Mouse (Mus musculus) bone marrow, adult 2 months (tissue): ENCODE data around the gene Abhd15. TPM values are rescaled to one million over a fixed set of nuclear protein-coding genes. Genes with fewer than 3 reads are reported as not detected.

Experiments used
- H3K27ac ChIP-seq: fragments of 200-500 bp; 2 replicates; pipeline ENCODE4 v1.5.1; 2012; ENCODE audit warnings: low read depth, mild to moderate bottlenecking, control low read depth, inconsistent platforms, low read length; ENCODE audit not compliant: control insufficient read depth, poor library complexity, insufficient read depth
- H3K4me1 ChIP-seq: fragments of 200-500 bp; 2 replicates; pipeline ENCODE4 v1.6.1; 2011; ENCODE audit warnings: low read length; ENCODE audit not compliant: control insufficient read depth, insufficient read depth
- H3K4me3 ChIP-seq: fragments of 200-500 bp; replicated peaks from 2 replicates; pipeline ENCODE3; 2011; ENCODE audit warnings: mild to moderate bottlenecking, low read depth, low read length, control low read depth; ENCODE audit not compliant: control insufficient read depth
- CTCF ChIP-seq: fragments of 200-500 bp; IDR thresholded peaks from 2 replicates; pipeline ENCODE4 v1.5.1; 2011; ENCODE audit warnings: low read length, control low read depth; ENCODE audit not compliant: control insufficient read depth, insufficient read depth
- POLR2A ChIP-seq: fragments of 200-500 bp; IDR thresholded peaks from 2 replicates; pipeline ENCODE4 v1.6.1; 2011; ENCODE audit warnings: low read depth, mild to moderate bottlenecking, control low read depth, low read length, borderline replicate concordance; ENCODE audit not compliant: control insufficient read depth
- WGBS: fragments of 180-500 bp; shearing (Covaris S2); methylation state at CpG from one replicate; pipeline ENCODE4 v1.1.7; 2018; 5-methylcytosine and 5-hydroxymethylcytosine counted together
- polyA plus RNA-seq: library from polyadenylated mRNA; stranded (reverse); fragments of >200 nt; gene quantifications from 2 replicates; pipeline ENCODE4 v1.2.4, GENCODE M21; 2011; ENCODE audit warnings: low replicate concordance; ENCODE audit not compliant: missing spikeins, insufficient read depth, insufficient read length

The Abhd15 gene
- polyA plus RNA-seq, 1 experiment: 5.6 TPM

GRCm38 (mm10) chr11:77497341-77497756 lies 17.6 kb upstream of the Abhd15 start:
- Histone ChIP-seq H3K4me1 (peaks cover 3% of the 10 kb centered on the region), H3K27ac (no peak overlapping the region), H3K4me3 (no peak overlapping the region)
- WGBS: 45% methylated on average over 6 of the region's 6 CpGs
- TF ChIP-seq CTCF (peak; percentile 16; the same call in 1 of the 2 replicates), POLR2A (no peak)

DNA sequence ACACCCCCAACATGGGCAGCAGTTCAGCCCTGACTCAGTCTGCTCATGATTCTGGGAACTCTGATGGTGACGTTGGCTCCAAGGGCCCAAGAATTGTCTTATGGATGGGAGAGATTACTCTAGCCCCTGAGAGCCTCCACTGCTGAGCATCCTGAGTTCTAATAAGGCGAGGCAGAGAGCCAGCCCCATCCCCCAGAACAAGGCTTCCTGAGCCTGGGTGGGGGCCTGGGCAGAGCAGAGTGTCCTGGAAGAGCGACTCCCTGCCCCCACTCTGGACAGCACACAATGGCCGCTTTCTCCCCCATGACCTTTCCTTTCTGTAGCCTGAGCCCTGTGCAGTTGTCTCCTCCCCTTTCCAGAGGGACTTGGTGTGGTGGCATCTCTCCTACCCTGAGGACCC lies 17.1 kb upstream of the Abhd15 start:
- H3K27ac ChIP-seq: no peak overlapping the region; the same call in 1 of the 2 replicates
- H3K4me3 ChIP-seq: no peak overlapping the region
- no peak for TF ChIP-seq CTCF
- no peak for TF ChIP-seq POLR2A
- 79% methylated on average over 4 of the region's 4 CpGs for WGBS
- H3K4me1 ChIP-seq: peaks cover 2% of the 10 kb centered on the region

DNA sequence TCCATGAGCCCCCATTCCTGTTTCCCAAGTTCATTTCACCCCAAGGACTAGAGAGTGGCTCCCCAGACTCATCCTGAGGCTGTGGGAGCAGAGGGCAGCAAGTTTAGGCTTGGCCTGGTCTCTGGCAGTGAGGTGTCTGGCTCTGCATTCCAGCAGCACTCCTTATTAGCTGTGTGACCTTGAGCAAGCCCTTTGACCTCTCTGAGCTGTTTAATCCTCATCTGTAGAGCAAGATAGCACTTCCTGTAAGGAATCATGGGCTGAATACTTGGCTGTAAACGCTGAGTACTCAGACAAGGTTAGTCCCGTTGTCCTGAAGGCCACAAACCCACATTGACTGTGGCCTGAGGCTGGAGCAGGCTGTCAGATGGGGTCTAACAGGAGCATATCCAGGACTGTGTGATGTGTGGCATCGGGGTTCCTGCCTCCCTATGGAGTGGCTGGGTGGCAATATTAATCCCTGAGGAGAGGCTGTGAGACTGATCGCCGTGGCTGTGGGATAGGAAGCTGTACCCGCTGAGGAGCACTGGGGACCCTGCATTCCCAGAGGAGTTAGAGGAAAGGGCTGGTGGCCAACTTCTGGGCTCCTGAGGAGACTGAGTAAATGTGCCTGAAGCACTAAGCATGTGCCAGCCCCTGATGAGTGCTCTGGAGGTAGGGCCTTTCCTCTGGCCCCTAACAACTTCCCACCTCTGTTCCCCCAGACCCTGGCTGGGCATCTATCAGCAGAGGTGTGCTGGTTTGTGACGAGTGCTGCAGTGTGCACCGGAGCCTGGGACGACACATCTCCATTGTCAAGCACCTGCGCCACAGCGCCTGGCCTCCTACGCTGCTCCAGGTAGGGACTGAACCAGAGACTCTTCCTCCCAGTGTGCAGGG lies 16.4 kb upstream of the Abhd15 start:
- H3K27ac ChIP-seq: no peak overlapping the region; the same call in 1 of the 2 replicates
- H3K4me1 ChIP-seq: peaks cover 2% of the 10 kb centered on the region
- no peak overlapping the region for H3K4me3 ChIP-seq
- 85% methylated on average over 12 of the region's 12 CpGs for WGBS
- TF ChIP-seq POLR2A (no peak), CTCF (no peak)

DNA sequence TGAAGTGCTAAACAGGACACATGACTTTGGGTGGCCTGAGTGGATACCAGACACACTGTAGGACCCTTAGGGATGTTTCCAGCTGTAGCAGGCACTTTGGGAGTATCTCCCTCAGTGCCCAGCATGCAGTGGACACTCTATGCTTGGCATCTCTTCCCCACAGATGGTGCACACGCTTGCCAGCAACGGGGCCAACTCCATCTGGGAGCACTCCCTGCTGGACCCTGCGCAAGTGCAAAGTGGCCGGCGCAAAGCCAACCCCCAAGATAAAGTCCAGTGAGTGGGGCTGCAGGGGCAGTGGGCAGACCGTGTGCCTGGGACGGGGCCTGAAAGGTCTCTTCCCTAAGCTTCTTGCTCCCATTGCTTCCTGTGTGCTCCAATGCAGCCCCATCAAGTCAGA lies 15.6 kb upstream of the Abhd15 start:
- H3K4me1 ChIP-seq: no peaks in the 10 kb centered on the region; the same call in none of the 2 replicates
- H3K27ac ChIP-seq: no peak overlapping the region
- no peak for TF ChIP-seq POLR2A
- TF ChIP-seq CTCF: no peak
- H3K4me3 ChIP-seq: no peak overlapping the region
- WGBS: 91% methylated on average over 7 of the region's 7 CpGs

DNA sequence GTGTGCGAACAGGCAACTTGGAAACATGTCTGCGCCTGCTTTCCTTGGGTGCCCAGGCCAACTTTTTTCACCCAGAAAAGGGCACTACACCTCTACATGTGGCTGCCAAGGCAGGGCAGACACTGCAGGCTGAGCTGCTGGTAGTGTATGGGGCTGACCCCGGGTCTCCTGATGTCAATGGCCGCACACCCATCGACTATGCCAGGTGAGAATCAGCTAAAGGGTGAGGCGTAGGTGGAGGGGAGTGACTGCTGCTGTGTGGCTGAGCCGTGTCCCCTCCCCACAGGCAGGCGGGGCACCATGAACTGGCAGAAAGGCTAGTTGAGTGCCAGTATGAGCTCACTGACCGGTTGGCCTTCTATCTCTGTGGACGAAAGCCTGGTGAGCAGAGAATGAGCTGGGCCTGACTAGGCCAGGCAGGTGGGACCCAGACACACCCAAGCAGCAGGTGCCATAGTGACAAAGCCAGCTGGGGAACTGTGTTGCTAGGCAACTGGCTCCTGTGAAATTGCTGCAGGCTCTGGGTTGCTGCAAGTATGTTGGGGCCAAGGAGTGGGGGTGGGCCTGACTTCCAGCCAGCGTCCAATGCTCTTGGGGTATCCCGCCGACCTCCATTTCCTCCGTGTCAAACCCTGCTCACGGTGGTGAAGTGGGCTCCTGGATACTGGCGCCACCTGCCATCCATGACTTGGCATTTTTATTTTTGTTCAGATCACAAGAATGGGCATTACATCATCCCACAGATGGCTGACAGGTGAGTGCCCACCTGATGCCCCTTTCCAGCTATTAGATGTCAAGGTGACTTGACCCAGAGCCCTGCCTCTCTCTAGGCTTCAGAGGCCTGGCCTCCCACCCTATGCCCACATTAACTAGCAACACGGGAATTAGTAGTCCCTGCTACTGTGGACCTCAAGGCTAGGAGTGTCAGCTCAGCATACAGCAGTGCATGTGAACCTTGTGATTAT lies 14.3 kb upstream of the Abhd15 start:
- no peak overlapping the region for H3K27ac ChIP-seq
- TF ChIP-seq POLR2A (no peak), CTCF (no peak)
- H3K4me1 ChIP-seq: no peaks in the 10 kb centered on the region; the same call in none of the 2 replicates
- WGBS: 80% methylated on average over 17 of the region's 17 CpGs
- no peak overlapping the region for H3K4me3 ChIP-seq

DNA sequence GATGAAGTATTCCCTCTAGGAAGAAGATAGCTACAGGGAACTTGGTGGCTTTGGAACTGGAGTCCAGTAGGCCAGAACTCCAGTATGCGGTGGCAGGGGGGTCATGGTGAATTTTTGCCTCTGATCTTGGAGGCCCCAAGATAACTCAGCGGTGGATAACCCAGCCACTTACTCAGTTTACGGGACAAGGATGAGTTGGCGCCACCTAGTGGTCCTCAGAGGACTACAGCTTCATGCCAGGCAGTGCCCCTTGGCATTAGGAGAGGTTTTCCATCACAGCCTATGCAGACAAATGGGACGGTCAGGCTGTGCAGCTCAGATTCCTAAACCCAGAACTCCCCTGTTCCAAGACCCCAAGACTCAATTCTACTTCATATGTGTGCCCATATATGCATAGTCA lies 13.5 kb upstream of the Abhd15 start:
- H3K4me3 ChIP-seq: no peak overlapping the region
- no peaks in the 10 kb centered on the region; the same call in none of the 2 replicates for H3K4me1 ChIP-seq
- TF ChIP-seq CTCF (peak; percentile 95), POLR2A (no peak)
- 9% methylated on average over 5 of the region's 5 CpGs for WGBS
- no peak overlapping the region for H3K27ac ChIP-seq

DNA sequence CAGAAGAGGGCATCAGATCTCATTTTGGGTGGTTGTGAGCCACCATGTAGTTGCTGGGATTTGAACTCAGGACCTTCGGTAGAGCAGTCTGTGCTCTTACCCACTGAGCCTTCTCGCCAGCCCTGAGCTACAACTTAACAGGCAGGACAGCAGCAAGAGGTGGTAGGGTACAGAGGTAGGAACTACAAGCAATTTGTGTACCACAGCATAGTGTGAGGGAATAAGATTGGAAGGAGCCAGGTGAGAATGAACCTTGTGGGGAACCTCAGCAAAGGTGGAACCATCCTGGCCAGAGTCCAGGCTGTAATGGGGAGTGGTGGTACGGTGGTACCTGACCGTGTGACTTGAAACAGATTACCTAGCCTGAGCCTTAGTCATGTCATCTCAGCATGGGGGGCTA lies 12.9 kb upstream of the Abhd15 start:
- 85% methylated on average over 4 of the region's 4 CpGs for WGBS
- Histone ChIP-seq H3K4me1 (no peaks in the 10 kb centered on the region; the same call in none of the 2 replicates), H3K27ac (no peak overlapping the region), H3K4me3 (no peak overlapping the region)
- TF ChIP-seq POLR2A (no peak), CTCF (no peak)

DNA sequence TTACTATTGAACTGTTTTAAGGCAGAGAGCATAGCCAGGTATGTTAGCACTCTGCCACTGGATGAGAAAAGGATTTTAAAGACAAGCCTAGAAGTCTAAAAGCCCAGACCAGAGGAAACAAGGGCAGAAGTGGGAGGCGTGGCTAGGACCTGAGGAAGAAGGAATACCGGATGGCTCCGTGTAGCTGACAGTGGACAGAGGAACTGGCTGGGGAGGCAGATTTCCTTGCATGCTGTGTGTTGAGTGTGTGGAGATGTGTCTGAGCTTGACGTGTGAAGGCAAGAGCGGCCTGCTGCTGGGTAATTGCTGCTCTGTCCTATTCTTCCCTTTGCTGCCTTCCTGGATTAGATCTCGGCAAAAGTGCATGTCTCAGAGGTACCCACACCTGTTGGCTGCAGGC lies 12.4 kb upstream of the Abhd15 start:
- Histone ChIP-seq H3K27ac (no peak overlapping the region), H3K4me1 (no peaks in the 10 kb centered on the region; the same call in none of the 2 replicates), H3K4me3 (no peak overlapping the region)
- TF ChIP-seq POLR2A (no peak), CTCF (no peak)
- 86% methylated on average over 6 of the region's 6 CpGs for WGBS
